Mouse (Mus musculus): ENCODE measurements around the gene D11Wsu47e.

DNA sequence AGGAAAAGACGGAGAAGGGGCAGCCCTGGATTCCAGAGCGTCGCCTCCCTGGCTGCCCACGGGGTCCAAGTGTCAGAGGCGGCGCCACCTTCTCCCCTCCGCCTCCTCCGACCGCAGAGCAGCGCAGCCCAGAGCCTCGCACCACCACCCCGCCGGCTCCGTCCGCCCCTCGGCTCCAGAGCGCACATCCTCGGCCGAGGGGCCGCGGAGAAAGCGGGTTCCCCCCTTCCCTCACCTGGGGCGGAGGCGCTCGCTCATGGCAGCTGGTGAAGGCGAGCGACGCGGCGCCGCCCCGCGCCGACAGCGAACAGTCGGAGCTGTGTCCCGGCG is 620 bp upstream of the D11Wsu47e start:
- no peak for TF ChIP-seq EP300 (IDR thresholded peaks at IDR 0.05)
- TF ChIP-seq CTCF (IDR thresholded peaks at IDR 0.05): no peak
